Mouse (Mus musculus) G1E (cell line): ENCODE data around the gene Myo18a. TPM values are rescaled to one million over a fixed set of nuclear protein-coding genes. Genes with fewer than 3 reads are reported as not detected.

Experiments
- ATAC-seq: 2 replicates; pipeline ENCODE4 v1.8.0; 2016; ENCODE audit warnings: mild to moderate bottlenecking; ENCODE audit not compliant: insufficient number of reproducible peaks, poor library complexity, low FRiP score, severe bottlenecking; ENCODE audit errors: extremely low read depth
- DNase-seq: peaks from one replicate; pipeline ENCODE4 v3.0.0; 2012; ENCODE audit warnings: low spot score
- H3K27me3 ChIP-seq: 2 replicates; pipeline ENCODE4 v1.6.1; 2012; ENCODE audit warnings: mild to moderate bottlenecking, low read length, inconsistent platforms; ENCODE audit not compliant: insufficient read depth
- H3K36me3 ChIP-seq: replicated peaks from 2 replicates; pipeline ENCODE3; 2012; ENCODE audit warnings: mild to moderate bottlenecking, inconsistent platforms
- H3K4me1 ChIP-seq: 2 replicates; pipeline ENCODE4 v1.6.1; 2012; ENCODE audit warnings: low read depth, low read length, inconsistent platforms, mixed read lengths; ENCODE audit not compliant: insufficient read depth
- H3K4me3 ChIP-seq: 2 replicates; pipeline ENCODE4 v1.5.1; 2012; ENCODE audit warnings: low read depth, mild to moderate bottlenecking, inconsistent platforms, low read length, moderate library complexity, mixed read lengths
- H3K9me3 ChIP-seq: replicated peaks from 2 replicates; pipeline ENCODE4 v1.6.1; 2012; ENCODE audit warnings: inconsistent platforms
- CTCF ChIP-seq: IDR thresholded peaks from 2 replicates; pipeline ENCODE4 v1.5.1; 2012; ENCODE audit warnings: low read depth, low read length, inconsistent platforms, mixed read lengths
- GATA1 ChIP-seq: IDR thresholded peaks from 2 replicates; pipeline ENCODE4 v1.6.1; 2012; ENCODE audit warnings: borderline replicate concordance, low read length, inconsistent platforms, mixed read lengths
- GATA2 ChIP-seq: IDR thresholded peaks from 2 replicates; pipeline ENCODE4 v1.6.1; 2012; ENCODE audit warnings: low read depth, low read length, inconsistent platforms, borderline replicate concordance
- POLR2AphosphoS5 ChIP-seq: IDR thresholded peaks from 2 replicates; pipeline ENCODE4 v1.6.1; 2012; ENCODE audit warnings: low read depth, low read length, inconsistent platforms; ENCODE audit not compliant: insufficient replicate concordance
- TAL1 ChIP-seq: conservative IDR thresholded peaks from 2 replicates; pipeline ENCODE4 v1.6.1; 2012; ENCODE audit warnings: low read depth, low read length, inconsistent platforms, mixed read lengths
- polyA plus RNA-seq: library from polyadenylated mRNA; stranded (reverse); fragments of >175 nt; gene quantifications from 2 replicates; pipeline ENCODE4 v1.2.3, GENCODE M21; 2012
- total RNA-seq, 2 experiments: library from RNA; stranded (forward) in 1 of 2; stranded (reverse) in 1 of 2; fragments of 200-1000 nt in 1 of 2; fragments of >200 nt in 1 of 2; fragmentation: Nextera tagmentation in 1 of 2; gene quantifications; 2 replicates each; pipeline ENCODE4 v1.2.3; 2014 to 2017

The Myo18a gene
- total and polyA plus RNA-seq, 3 experiments: 32.7 to 59.4 (median 53.1) TPM

- peaks cover 97% of the 10 kb centered on the region for H3K36me3 ChIP-seq
- no peak for TF ChIP-seq CTCF
- H3K4me1 ChIP-seq: peaks cover 2% of the 10 kb centered on the region; the same call in 1 of the 2 replicates
- H3K27me3 ChIP-seq: no peaks in the 10 kb centered on the region; the same call in 1 of the 2 replicates
- ATAC-seq (no peak), DNase-seq (no peak)
- no peaks in the 10 kb centered on the region for H3K9me3 ChIP-seq
- no peak overlapping the region for H3K4me3 ChIP-seq
These were observed 91.6 kb downstream of the Myo18a start for GRCm38 (mm10) chr11:77854641-77855040.

- H3K4me1 ChIP-seq: peaks cover 2% of the 10 kb centered on the region; the same call in 1 of the 2 replicates
- ATAC-seq (no peak), DNase-seq (no peak)
- TF ChIP-seq GATA2: no peak
- no peak for TF ChIP-seq TAL1
- no peak for TF ChIP-seq POLR2AphosphoS5
- no peak for TF ChIP-seq CTCF
- no peak for TF ChIP-seq GATA1
- H3K27me3 ChIP-seq: no peaks in the 10 kb centered on the region; the same call in 1 of the 2 replicates
- peaks cover 98% of the 10 kb centered on the region for H3K36me3 ChIP-seq
- H3K9me3 ChIP-seq: no peaks in the 10 kb centered on the region
- H3K4me3 ChIP-seq: no peak overlapping the region
These were observed 92.3 kb downstream of the Myo18a start for GRCm38 (mm10) chr11:77855396-77855795.

- ATAC-seq: no peak
- TF ChIP-seq CTCF (no peak), POLR2AphosphoS5 (no peak), TAL1 (no peak), GATA1 (no peak), GATA2 (no peak)
- Histone ChIP-seq H3K36me3 (peaks cover 98% of the 10 kb centered on the region), H3K4me1 (peaks cover 6% of the 10 kb centered on the region), H3K9me3 (no peaks in the 10 kb centered on the region), H3K27me3 (no peaks in the 10 kb centered on the region), H3K4me3 (no peak overlapping the region)
- DNase-seq: no peak
These were observed 94.0 kb downstream of the Myo18a start for GRCm38 (mm10) chr11:77857089-77857488.

- no peaks in the 10 kb centered on the region for H3K27me3 ChIP-seq
- ATAC-seq: no peak
- no peak for DNase-seq
- H3K36me3 ChIP-seq: peaks cover 95% of the 10 kb centered on the region
- H3K4me3 ChIP-seq: no peak overlapping the region
- H3K9me3 ChIP-seq: no peaks in the 10 kb centered on the region
- TF ChIP-seq POLR2AphosphoS5 (no peak), GATA1 (no peak), GATA2 (no peak), CTCF (no peak), TAL1 (no peak)
- H3K4me1 ChIP-seq: peaks cover 6% of the 10 kb centered on the region
These were observed 95.5 kb downstream of the Myo18a start for GRCm38 (mm10) chr11:77858589-77858988.

GRCm38 (mm10) chr11:77860947-77861346, 97.9 kb downstream of the Myo18a start:
- TF ChIP-seq GATA2 (no peak), POLR2AphosphoS5 (no peak)
- H3K9me3 ChIP-seq: no peaks in the 10 kb centered on the region
- H3K36me3 ChIP-seq: peaks cover 95% of the 10 kb centered on the region
- no peaks in the 10 kb centered on the region for H3K27me3 ChIP-seq
- no peak overlapping the region for H3K4me3 ChIP-seq
- ATAC-seq: no peak
- DNase-seq: no peak
- peaks cover 6% of the 10 kb centered on the region for H3K4me1 ChIP-seq

GRCm38 (mm10) chr11:77862887-77863286, 99.8 kb downstream of the Myo18a start:
- DNase-seq (no peak), ATAC-seq (no peak)
- H3K27me3 ChIP-seq: 0 out of 2 replicates have a peak, but pooled peaks cover under 1% of the 10 kb centered on the region
- no peaks in the 10 kb centered on the region for H3K9me3 ChIP-seq
- peaks cover 90% of the 10 kb centered on the region for H3K36me3 ChIP-seq
- peaks cover 6% of the 10 kb centered on the region for H3K4me1 ChIP-seq
- H3K4me3 ChIP-seq: no peak overlapping the region
- TF ChIP-seq CTCF: no peak
- no peak for TF ChIP-seq GATA1
- no peak for TF ChIP-seq TAL1
- TF ChIP-seq GATA2: no peak
- no peak for TF ChIP-seq POLR2AphosphoS5

- no peak overlapping the region for H3K4me3 ChIP-seq
- H3K27me3 ChIP-seq: 0 out of 2 replicates have a peak, but pooled peaks cover 2% of the 10 kb centered on the region
- H3K36me3 ChIP-seq: peaks cover 71% of the 10 kb centered on the region
- ATAC-seq: no peak
- H3K4me1 ChIP-seq: peaks cover 6% of the 10 kb centered on the region
- DNase-seq: no peak
- no peaks in the 10 kb centered on the region for H3K9me3 ChIP-seq
- TF ChIP-seq CTCF: no peak
- no peak for TF ChIP-seq POLR2AphosphoS5
These were observed 101.7 kb downstream of the Myo18a start for GRCm38 (mm10) chr11:77864771-77865170.
